Mouse (Mus musculus) limb, embryonic 10.5 days (tissue): ENCODE results near the gene Gm5938. TPM values are rescaled to one million over a fixed set of nuclear protein-coding genes. Genes with fewer than 3 reads are reported as not detected.

Source experiments
- DNase-seq: peaks from one replicate; pipeline ENCODE4 v3.0.0-alpha.2; 2017; ENCODE audit warnings: low spot score
- H3K27ac ChIP-seq: fragments of 300-500 bp; sonication (generic); 2 replicates; pipeline ENCODE4 v1.5.1; 2016; ENCODE audit warnings: mild to moderate bottlenecking
- H3K27me3 ChIP-seq: fragments of 300-500 bp; sonication (generic); 2 replicates; pipeline ENCODE4 v1.6.1; 2016; ENCODE audit warnings: low read depth, mild to moderate bottlenecking; ENCODE audit not compliant: poor library complexity, severe bottlenecking
- H3K36me3 ChIP-seq: fragments of 300-500 bp; sonication (generic); 2 replicates; pipeline ENCODE4 v1.6.1; 2016; ENCODE audit warnings: mild to moderate bottlenecking, moderate library complexity
- H3K4me1 ChIP-seq: fragments of 300-500 bp; sonication (generic); 2 replicates; pipeline ENCODE4 v1.6.1; 2016
- H3K4me3 ChIP-seq: fragments of 300-500 bp; sonication (generic); 2 replicates; pipeline ENCODE4 v1.5.1; 2016; ENCODE audit warnings: mild to moderate bottlenecking, moderate library complexity
- H3K9me3 ChIP-seq: fragments of 300-500 bp; sonication (generic); replicated peaks from 2 replicates; pipeline ENCODE4 v1.6.1; 2016; ENCODE audit warnings: mild to moderate bottlenecking
- WGBS: fragments of 180-500 bp; shearing (Covaris S2); methylation state at CpG from one replicate; pipeline ENCODE4 v1.1.7; 2016; 5-methylcytosine and 5-hydroxymethylcytosine counted together
- polyA plus RNA-seq: library from polyadenylated mRNA; unstranded; fragments of >200 nt; fragmentation: Nextera tagmentation; extraction: Ambion mirVana; gene quantifications from 2 replicates; pipeline ENCODE4 v1.2.1, GENCODE M21; 2016

Gm5938 gene
- not detected in 2 replicates for polyA plus RNA-seq

DNA sequence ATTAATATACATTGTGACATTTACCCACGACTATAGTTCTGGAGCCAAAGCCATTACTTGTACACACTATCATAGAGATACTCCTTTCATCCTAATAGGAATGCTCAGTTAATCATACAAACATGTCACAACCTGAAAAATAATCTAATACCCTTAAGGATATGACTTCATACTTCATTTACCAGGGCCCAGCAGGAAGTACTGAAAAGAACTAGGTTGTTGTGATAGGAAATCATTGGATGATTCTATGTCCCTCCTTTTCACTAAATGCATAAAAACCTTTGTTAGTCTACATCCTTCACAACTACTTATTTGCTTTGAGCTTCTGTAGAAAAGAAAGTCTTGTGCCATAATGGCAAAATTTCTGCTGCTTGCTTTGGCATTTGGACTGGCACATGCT, at the start of gene Gm5938:
Gm5938 (plus strand) TSS at position 301 of the 400 bp plus-strand sequence.
- Histone ChIP-seq H3K27ac (no peak within 1 kb of the TSS), H3K9me3 (no peaks in the 10 kb centered on the region), H3K36me3 (no peaks in the 10 kb centered on the region), H3K4me1 (no peaks in the 10 kb centered on the region), H3K27me3 (no peaks in the 10 kb centered on the region), H3K4me3 (no peak within 1 kb of the TSS)
- DNase-seq, result no peak
- 72% methylated on average over 1 of the region's 1 CpGs for WGBS

GRCm38 (mm10) chrX:78091274-78091673, 34.0 kb upstream of the Gm5938 start, which contains the start of gene Obp1a:
Gene Obp1a (minus strand): TSS chrX:78091374.
- DNase-seq, result no peak
- Histone ChIP-seq H3K27me3 (no peaks in the 10 kb centered on the region), H3K4me1 (no peaks in the 10 kb centered on the region), H3K4me3 (no peak within 1 kb of the TSS), H3K9me3 (no peaks in the 10 kb centered on the region), H3K27ac (no peak within 1 kb of the TSS), H3K36me3 (no peaks in the 10 kb centered on the region)

Other genes starting within 250 kb of the Gm5938 start
- not detected in 2 replicates for gene 5430402E10Rik, start 200.4 kb upstream of the Gm5938 start, polyA plus RNA-seq
- not detected in 2 replicates for gene Obp1a, start 34.1 kb upstream of the Gm5938 start, polyA plus RNA-seq
- gene Obp1b, start 61.3 kb downstream of the Gm5938 start, polyA plus RNA-seq, result not detected in 2 replicates
- gene Gm14743, start 120.5 kb downstream of the Gm5938 start, polyA plus RNA-seq, result not detected in 2 replicates
- gene 4930480E11Rik, start 244.2 kb downstream of the Gm5938 start, polyA plus RNA-seq, result not detected in 2 replicates